Mouse (Mus musculus): ENCODE measurements around the gene Flot1. TPM values are rescaled to one million over a fixed set of nuclear protein-coding genes. Genes with fewer than 3 reads are reported as not detected.

Gene Flot1
- total and polyA plus RNA-seq, 3 experiments = 68.5 to 93.5 (median 84.9) TPM

DNA sequence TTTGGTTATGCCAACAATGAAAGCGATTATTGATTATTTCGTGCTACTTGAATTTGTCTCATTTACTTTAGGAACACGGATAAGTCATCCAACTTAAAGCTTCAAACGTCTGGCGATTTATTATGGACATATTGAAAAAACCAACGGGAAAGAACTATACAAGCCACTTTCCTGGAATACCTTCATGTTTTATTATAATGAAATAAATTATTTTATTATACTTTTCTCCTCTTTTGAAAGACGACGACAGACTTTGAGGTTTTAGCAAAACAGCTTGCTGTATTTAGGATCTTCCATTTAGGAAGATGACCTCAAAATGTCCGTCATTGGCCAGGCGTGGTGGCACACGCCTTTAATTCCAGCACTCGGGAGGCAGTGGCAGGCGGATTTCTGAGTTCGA is 17.5 kb downstream of the Flot1 start:
- no peak for DNase-seq (ENCODE audit: low spot score)
- TF ChIP-seq GATA2 (IDR thresholded peaks at IDR 0.05; ENCODE audit: borderline replicate concordance, low read depth, low read length) (no peak), POLR2AphosphoS5 (IDR thresholded peaks at IDR 0.05; ENCODE audit: insufficient replicate concordance, low read depth, low read length) (no peak)
- ATAC-seq (ENCODE audit: extremely low read depth, insufficient number of reproducible peaks, low FRiP score, poor library complexity, severe bottlenecking) = no peak
- Histone ChIP-seq H3K4me1 (ENCODE audit: insufficient read depth, low read depth, low read length) (peaks cover 35% of the 10 kb centered on the region), H3K27me3 (ENCODE audit: insufficient read depth, low read length) (no peaks in the 10 kb centered on the region), H3K36me3 (replicated peaks) (peaks cover 35% of the 10 kb centered on the region), H3K9me3 (replicated peaks) (no peaks in the 10 kb centered on the region), H3K4me3 (ENCODE audit: low read depth, low read length) (peak overlapping the region; percentile 73; the same call in 1 of the 2 replicates)

DNA sequence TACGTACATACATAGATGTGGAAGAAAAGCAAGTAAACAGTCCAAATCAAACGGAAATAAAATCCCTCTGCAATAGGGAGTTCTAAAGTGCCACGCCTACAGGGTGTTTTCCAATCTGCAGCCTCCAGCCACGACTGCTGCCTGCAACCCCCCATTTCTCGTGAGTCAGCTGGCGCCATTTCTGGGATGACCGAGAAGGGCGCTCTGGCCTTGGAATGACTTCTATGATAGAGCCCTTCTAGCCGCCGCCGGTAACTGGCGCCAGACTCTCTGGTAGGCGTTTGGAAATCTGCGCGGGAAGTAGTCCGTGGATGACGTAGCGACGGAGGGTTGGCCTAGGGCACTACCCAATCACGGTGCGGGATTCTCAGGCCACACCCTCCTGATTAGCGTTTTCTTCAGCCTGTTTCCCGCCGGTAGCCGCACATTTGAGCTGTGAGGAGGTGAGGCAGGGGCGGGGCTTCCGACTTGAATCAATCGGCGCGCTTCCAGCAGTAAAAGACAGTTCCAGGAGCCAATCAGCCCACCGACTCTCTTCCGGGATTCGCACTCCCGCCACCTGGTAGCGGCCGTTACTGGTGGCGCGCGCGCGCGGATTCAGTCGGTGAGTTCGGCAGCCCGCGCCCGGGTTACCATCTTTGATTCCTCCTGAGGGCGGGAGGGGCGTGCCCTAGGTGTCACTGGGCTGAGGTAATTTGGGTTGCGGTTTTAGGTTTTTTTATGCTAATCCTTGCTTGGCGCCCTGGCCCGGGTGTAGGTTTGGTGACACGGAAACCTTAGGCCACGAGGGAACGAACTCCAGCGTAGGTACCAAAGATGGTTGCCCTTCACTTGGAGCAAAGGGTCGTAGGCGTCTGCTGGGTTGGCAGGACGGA is 18.3 kb downstream of the Flot1 start, which contains the start of gene Mdc1:
TSS of gene Mdc1 (plus strand) at position 440 of the 875 bp plus-strand sequence.
- Histone ChIP-seq H3K9me3 (replicated peaks) (no peaks in the 10 kb centered on the region), H3K4me3 (ENCODE audit: low read depth, low read length) (peak within 1 kb of the TSS; percentile 73), H3K27me3 (ENCODE audit: insufficient read depth, low read length) (no peaks in the 10 kb centered on the region), H3K4me1 (ENCODE audit: insufficient read depth, low read depth, low read length) (peaks cover 28% of the 10 kb centered on the region), H3K36me3 (replicated peaks) (peaks cover 35% of the 10 kb centered on the region)
- peak; percentile 88 for DNase-seq (ENCODE audit: low spot score)
- TF ChIP-seq POLR2AphosphoS5 (IDR thresholded peaks at IDR 0.05; ENCODE audit: insufficient replicate concordance, low read depth, low read length) (no peak), GATA1 (IDR thresholded peaks at IDR 0.05; ENCODE audit: borderline replicate concordance, low read length) (no peak), TAL1 (conservative IDR thresholded peaks at IDR 0.05; ENCODE audit: low read depth, low read length) (no peak; the same call in 1 of the 2 replicates), GATA2 (IDR thresholded peaks at IDR 0.05; ENCODE audit: borderline replicate concordance, low read depth, low read length) (no peak), CTCF (IDR thresholded peaks at IDR 0.05; ENCODE audit: low read depth, low read length) (no peak)
- peak; percentile 80 for ATAC-seq (ENCODE audit: extremely low read depth, insufficient number of reproducible peaks, low FRiP score, poor library complexity, severe bottlenecking)

DNA sequence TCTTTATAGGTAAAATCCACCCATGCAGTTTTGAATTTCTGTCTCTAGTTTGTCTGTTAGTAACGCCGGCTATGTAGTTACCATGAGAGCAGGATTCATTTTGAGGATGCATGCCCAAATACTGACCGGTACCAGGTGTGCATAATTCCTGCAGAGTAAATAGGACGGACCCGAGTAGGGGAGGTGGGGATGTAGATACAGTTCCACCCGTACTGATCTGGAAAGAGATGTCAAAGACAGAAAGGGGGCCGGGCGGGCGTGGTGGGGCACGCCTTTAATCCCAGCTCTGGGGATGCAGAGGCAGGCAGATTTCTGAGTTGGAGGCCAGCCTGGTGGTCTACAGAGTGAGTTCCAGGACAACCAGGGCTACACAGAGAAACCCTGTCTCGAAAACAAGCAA is 19.0 kb downstream of the Flot1 start:
- peaks cover 29% of the 10 kb centered on the region for H3K4me1 ChIP-seq (ENCODE audit: insufficient read depth, low read depth, low read length)
- peak overlapping the region; percentile 73 for H3K4me3 ChIP-seq (ENCODE audit: low read depth, low read length)
- DNase-seq (ENCODE audit: low spot score) (no peak), ATAC-seq (ENCODE audit: extremely low read depth, insufficient number of reproducible peaks, low FRiP score, poor library complexity, severe bottlenecking) (no peak)
- no peaks in the 10 kb centered on the region for H3K9me3 ChIP-seq (replicated peaks)
- H3K36me3 ChIP-seq (replicated peaks) = peaks cover 30% of the 10 kb centered on the region
- TF ChIP-seq POLR2AphosphoS5 (IDR thresholded peaks at IDR 0.05; ENCODE audit: insufficient replicate concordance, low read depth, low read length) = no peak
- no peaks in the 10 kb centered on the region for H3K27me3 ChIP-seq (ENCODE audit: insufficient read depth, low read length)

DNA sequence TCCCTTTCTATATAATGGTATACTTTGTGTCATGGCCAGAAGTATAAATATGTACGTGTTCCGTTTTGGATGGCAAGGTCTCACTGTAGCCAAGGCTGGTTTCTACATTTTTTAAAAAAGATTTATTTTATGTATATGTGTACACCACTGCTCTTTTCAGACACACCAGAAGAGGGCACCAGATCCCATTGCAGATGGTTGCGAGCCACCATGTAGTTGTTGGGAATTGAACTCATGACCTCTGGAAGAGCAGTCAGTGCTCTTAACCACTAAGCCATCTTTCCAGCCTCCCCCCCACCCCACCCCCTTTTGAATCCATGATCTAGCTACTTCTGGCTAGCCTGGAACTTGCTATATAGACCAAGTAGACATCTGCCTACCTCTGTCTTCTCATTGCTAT is 20.5 kb downstream of the Flot1 start:
- TF ChIP-seq POLR2AphosphoS5 (IDR thresholded peaks at IDR 0.05; ENCODE audit: insufficient replicate concordance, low read depth, low read length) (no peak), GATA2 (IDR thresholded peaks at IDR 0.05; ENCODE audit: borderline replicate concordance, low read depth, low read length) (no peak), TAL1 (conservative IDR thresholded peaks at IDR 0.05; ENCODE audit: low read depth, low read length) (no peak), GATA1 (IDR thresholded peaks at IDR 0.05; ENCODE audit: borderline replicate concordance, low read length) (no peak), CTCF (IDR thresholded peaks at IDR 0.05; ENCODE audit: low read depth, low read length) (no peak)
- Histone ChIP-seq H3K4me3 (ENCODE audit: low read depth, low read length) (no peak overlapping the region), H3K36me3 (replicated peaks) (peaks cover 45% of the 10 kb centered on the region), H3K27me3 (ENCODE audit: insufficient read depth, low read length) (no peaks in the 10 kb centered on the region), H3K9me3 (replicated peaks) (no peaks in the 10 kb centered on the region), H3K4me1 (ENCODE audit: insufficient read depth, low read depth, low read length) (peaks cover 42% of the 10 kb centered on the region)
- DNase-seq (ENCODE audit: low spot score) (no peak), ATAC-seq (ENCODE audit: extremely low read depth, insufficient number of reproducible peaks, low FRiP score, poor library complexity, severe bottlenecking) (no peak)

DNA sequence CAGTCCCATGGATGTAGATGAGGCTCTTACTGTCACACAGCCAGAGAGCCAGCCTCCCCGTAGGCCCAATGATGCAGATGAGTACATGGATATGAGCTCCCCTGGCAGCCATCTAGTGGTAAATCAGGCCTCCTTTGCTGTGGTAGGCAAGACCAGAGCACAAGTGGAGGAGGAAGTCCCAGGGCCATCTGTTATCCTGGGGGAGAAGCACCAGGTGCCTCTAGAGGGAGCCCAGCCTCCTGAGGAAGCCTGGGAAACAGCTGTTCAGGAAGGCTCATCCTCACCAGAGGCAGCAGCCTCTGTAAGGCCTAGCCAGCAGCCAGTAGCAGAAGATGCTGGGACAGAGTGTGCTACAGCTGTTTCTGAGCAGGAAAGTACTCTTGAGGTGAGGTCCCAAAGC is 25.1 kb downstream of the Flot1 start:
- Histone ChIP-seq H3K36me3 (replicated peaks) (peaks cover 84% of the 10 kb centered on the region), H3K4me3 (ENCODE audit: low read depth, low read length) (no peak overlapping the region), H3K4me1 (ENCODE audit: insufficient read depth, low read depth, low read length) (peaks cover 57% of the 10 kb centered on the region), H3K9me3 (replicated peaks) (no peaks in the 10 kb centered on the region), H3K27me3 (ENCODE audit: insufficient read depth, low read length) (no peaks in the 10 kb centered on the region)
- TF ChIP-seq GATA2 (IDR thresholded peaks at IDR 0.05; ENCODE audit: borderline replicate concordance, low read depth, low read length) = no peak
- no peak for TF ChIP-seq TAL1 (conservative IDR thresholded peaks at IDR 0.05; ENCODE audit: low read depth, low read length)
- no peak for TF ChIP-seq GATA1 (IDR thresholded peaks at IDR 0.05; ENCODE audit: borderline replicate concordance, low read length)
- TF ChIP-seq POLR2AphosphoS5 (IDR thresholded peaks at IDR 0.05; ENCODE audit: insufficient replicate concordance, low read depth, low read length) = no peak
- TF ChIP-seq CTCF (IDR thresholded peaks at IDR 0.05; ENCODE audit: low read depth, low read length) = no peak
- DNase-seq (ENCODE audit: low spot score) (no peak), ATAC-seq (ENCODE audit: extremely low read depth, insufficient number of reproducible peaks, low FRiP score, poor library complexity, severe bottlenecking) (no peak)

DNA sequence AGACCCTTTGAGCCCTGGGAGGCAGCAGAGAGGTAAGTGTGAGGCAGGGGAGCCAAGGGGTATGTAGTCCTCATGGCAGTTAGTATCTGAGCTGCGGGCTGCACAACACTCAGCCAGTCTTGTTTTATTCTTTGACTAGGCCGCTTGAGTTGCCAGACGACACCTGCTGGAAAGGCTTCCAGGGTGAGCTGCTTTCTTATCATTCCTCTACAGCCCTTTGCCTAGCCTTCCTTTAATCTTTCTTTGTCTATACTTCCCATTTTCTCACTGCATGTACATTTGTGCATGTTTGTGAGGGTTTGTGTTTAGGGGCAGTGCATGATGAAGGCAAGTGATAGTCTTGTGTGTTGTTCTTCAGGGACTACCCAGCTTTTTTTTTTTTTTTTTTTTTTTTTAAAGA is 27.9 kb downstream of the Flot1 start:
- H3K27me3 ChIP-seq (ENCODE audit: insufficient read depth, low read length) = no peaks in the 10 kb centered on the region
- peaks cover 90% of the 10 kb centered on the region for H3K36me3 ChIP-seq (replicated peaks)
- H3K9me3 ChIP-seq (replicated peaks) = no peaks in the 10 kb centered on the region
- no peak overlapping the region for H3K4me3 ChIP-seq (ENCODE audit: low read depth, low read length)
- ATAC-seq (ENCODE audit: extremely low read depth, insufficient number of reproducible peaks, low FRiP score, poor library complexity, severe bottlenecking) (peak; percentile 68), DNase-seq (ENCODE audit: low spot score) (peak; percentile 46)
- TF ChIP-seq GATA1 (IDR thresholded peaks at IDR 0.05; ENCODE audit: borderline replicate concordance, low read length) (no peak), TAL1 (conservative IDR thresholded peaks at IDR 0.05; ENCODE audit: low read depth, low read length) (peak; percentile 89)
- peaks cover 65% of the 10 kb centered on the region for H3K4me1 ChIP-seq (ENCODE audit: insufficient read depth, low read depth, low read length)

Data from G1E (cell line).